Mouse (Mus musculus) brown adipose tissue, adult 24 weeks (tissue): ENCODE measurements around the gene Ctnna2. TPM values are rescaled to one million over a fixed set of nuclear protein-coding genes. Genes with fewer than 3 reads are reported as not detected.
A peak's percentile ranks its signal among the peaks of the same experiment; 100 is the strongest.

Experiments used
- H3K27ac ChIP-seq: fragments of 200-500 bp; replicated peaks from 2 replicates; pipeline ENCODE4 v1.5.1; 2012; ENCODE audit warnings: low read depth, mild to moderate bottlenecking, low read length
- H3K4me1 ChIP-seq: fragments of 200-500 bp; 2 replicates; pipeline ENCODE4 v1.6.1; 2012; ENCODE audit warnings: low read length, mixed read lengths; ENCODE audit not compliant: control insufficient read depth, insufficient read depth, insufficient read length
- H3K4me3 ChIP-seq: fragments of 200-500 bp; 2 replicates; pipeline ENCODE4 v1.5.1; 2012; ENCODE audit warnings: low read depth, mild to moderate bottlenecking, low read length, moderate library complexity; ENCODE audit not compliant: insufficient read depth
- polyA plus RNA-seq: library from polyadenylated mRNA; stranded (reverse); fragments of >200 nt; gene quantifications from 2 replicates; pipeline ENCODE4 v1.2.4, GENCODE M21; 2012; ENCODE audit not compliant: missing spikeins, insufficient read depth, insufficient read length

The Ctnna2 gene
- polyA plus RNA-seq, 1 experiment = not detected

DNA sequence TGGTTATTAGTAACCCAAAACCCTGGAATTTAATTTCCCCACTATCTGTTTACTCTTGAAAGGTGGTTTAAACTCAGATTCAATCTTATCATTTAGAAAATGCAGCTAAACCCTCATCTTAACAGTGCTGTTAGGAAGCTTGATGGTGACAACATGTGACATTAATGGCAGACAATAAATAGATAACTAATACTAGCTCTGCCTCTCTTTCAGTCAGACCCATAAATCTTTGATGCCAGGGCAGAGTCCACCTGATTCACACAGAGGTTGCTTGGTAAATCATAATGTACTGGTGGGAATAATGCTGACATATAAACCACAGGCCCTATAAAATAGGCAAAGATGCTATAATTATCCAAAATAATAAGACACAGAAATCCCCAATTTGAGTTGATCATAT, 398.6 kb downstream of the Ctnna2 start:
- Histone ChIP-seq H3K4me1 (no peaks in the 10 kb centered on the region), H3K27ac (no peak overlapping the region), H3K4me3 (no peak overlapping the region)

DNA sequence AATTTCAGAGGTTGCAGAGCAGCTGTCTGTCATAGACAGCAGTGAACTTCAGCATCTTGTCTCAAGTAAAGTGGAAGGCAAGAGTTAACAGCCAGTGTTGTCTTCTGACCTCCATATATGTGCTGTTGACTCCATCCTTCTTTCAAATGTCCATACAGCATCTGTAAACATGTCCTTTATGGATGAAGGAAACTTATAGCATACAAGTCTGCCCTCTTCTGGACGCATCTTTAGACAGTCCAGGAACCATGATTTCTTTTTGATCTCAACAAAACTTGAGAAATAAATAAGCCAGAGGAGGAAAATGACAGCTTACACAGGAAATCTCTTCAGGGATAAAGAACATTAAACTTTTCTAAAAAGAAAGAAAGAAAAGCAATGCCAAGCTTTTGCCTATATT, 400.9 kb downstream of the Ctnna2 start:
- H3K27ac ChIP-seq = no peak overlapping the region
- H3K4me1 ChIP-seq = no peaks in the 10 kb centered on the region
- no peak overlapping the region for H3K4me3 ChIP-seq

DNA sequence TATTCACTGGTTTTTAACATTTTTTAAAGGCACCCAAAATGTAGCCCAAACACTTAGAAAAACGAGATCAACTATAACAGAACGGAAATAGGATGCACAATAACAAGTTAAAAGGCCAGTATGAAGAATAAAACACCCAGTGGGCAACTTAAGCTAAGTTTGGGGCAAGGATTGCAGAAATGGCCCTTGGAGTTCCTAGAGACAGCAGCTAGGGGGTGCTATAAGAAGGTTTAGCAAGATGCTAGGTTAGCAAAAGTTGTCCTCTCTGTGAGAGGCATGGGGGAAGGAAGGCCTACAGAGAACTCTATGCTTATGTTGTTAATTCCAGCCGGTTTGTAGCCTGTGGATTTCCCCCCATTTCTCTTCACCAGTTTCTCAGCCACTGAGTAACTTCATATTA, 401.9 kb downstream of the Ctnna2 start:
- Histone ChIP-seq H3K27ac (no peak overlapping the region), H3K4me1 (no peaks in the 10 kb centered on the region), H3K4me3 (no peak overlapping the region)

DNA sequence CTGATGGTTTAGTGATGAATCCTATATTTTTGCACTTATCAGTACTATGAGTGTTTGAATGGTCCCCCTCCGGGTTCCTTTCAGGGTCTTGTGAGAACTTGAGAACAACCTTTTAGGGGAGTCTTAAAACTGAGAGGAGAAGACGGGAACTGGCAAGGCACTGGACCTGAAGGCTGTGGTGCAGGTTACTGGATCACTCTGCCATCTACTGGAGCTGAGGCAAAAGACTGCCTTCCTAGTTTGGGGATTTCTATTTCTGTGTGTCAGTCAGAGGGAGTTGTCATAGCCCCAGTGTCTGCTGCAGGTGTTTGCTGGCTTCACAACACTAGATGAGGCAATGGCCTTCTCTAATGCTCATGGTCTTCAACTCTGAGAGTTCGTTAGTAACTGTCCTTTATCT, 406.9 kb downstream of the Ctnna2 start:
- Histone ChIP-seq H3K4me1 (no peaks in the 10 kb centered on the region), H3K4me3 (no peak overlapping the region), H3K27ac (no peak overlapping the region)

DNA sequence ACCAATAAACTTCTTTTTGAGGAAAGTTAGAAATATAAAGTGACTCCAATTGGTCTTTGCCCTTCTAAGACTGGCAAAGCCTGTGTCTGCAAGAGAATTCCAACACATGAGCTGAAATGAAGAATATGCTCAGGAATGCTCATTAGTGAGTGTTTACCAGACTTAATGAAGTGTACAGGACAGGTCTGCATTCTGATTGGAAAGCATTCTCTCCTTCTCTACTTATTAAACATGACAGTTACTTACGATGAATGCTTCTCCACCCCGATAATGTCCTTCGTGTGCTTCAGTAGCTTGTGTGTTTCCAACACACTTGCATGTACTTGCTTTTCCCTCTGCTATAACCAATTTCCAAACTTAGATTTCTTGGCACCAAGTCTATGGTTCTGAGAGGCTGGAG, 409.6 kb downstream of the Ctnna2 start:
- no peak overlapping the region for H3K4me3 ChIP-seq
- no peak overlapping the region for H3K27ac ChIP-seq
- H3K4me1 ChIP-seq = no peaks in the 10 kb centered on the region

DNA sequence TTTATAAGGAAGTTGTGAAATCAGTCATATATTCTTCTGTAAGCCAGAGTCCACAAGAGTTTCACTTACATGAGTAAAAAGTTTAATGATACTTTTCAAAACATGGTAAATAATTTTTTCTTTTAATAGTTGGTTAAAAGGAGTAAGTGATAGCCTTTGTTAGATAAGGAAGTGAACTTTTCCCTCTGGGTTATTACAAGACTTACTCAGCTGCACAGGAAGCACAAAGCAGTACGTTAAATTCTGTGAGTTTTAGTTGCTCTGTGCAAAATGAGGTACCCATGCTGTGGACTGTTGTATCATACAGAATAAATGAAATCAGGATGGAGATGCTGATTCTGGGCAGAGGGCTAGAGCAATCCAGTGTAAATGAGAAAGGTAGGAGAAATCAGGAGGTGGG, 423.3 kb downstream of the Ctnna2 start:
- Histone ChIP-seq H3K4me3 (no peak overlapping the region), H3K27ac (no peak overlapping the region), H3K4me1 (no peaks in the 10 kb centered on the region)

DNA sequence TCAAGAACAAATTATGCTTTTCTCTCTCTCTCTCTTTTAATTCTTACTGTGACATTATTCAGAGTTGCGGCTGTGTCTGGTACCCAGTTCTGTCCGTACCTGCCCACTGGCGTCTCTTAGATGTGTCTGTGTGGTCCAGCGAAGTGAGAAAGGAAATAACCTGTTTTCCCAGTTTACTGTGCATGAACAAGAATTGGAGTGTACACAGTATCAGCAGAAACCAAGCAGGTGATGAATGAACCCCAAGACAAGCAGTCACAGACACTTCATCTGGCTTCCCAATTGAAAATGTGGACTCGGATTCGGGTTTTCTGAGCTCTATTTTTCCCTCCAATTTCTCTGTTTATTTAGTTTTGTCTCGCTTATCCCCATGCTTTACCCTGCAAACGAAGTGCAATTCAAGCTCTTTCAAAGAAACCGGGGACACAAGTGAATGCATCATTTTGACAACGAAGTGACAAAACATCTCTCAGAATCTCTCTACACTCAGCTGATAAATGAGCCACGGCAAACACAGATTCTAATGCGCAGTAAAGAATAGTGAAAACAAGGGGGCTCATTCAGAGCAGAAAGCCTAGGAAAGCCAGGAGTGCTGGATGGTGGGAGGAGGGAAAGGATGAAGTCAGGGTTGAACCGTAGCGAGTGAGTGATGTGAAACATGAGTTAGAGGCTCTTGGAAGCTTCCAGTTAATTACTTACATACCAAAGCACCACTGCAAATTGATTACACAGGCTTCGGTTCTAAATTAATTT, 442.3 kb downstream of the Ctnna2 start:
- H3K4me3 ChIP-seq = no peak overlapping the region
- no peaks in the 10 kb centered on the region for H3K4me1 ChIP-seq
- H3K27ac ChIP-seq = no peak overlapping the region

DNA sequence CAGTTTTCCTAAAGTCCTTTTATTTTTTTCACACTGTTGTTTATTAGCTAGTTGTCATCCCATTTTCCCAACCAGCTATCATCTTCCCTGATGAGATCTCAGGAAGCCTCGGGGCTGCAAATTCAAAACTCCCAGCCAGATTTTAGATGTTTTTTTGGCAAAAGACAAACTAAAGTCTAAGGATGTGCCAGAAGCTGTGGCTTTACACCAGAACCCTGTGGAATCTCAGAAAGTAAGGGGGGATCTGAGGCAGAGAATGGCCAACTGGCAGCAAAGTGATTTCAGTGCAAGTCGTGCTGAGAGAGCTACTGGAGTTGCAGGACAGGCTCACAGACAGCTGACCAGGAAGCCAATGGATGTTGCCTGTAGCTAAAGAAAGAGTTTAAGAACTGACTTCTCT, 451.9 kb downstream of the Ctnna2 start:
- no peaks in the 10 kb centered on the region for H3K4me1 ChIP-seq
- H3K27ac ChIP-seq = no peak overlapping the region
- no peak overlapping the region for H3K4me3 ChIP-seq

DNA sequence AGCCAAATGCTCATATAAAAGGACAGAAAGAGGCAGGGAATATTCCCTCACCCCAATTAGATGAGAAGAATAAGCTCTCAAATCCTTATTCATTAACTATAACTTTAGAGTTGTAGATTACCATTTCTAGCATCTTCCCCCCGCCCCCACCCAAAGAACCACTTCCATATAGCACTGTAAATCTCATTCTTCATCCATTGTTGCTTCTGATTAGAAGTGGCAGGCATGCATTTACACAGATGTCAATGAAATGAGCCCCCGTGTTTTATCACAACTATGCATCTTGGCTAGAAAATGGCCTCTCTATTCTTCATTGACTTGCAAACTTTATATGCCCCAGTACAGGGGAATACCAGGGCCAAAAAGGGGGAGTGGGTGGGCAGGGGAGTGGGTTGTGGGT, 457.7 kb downstream of the Ctnna2 start:
- Histone ChIP-seq H3K27ac (no peak overlapping the region), H3K4me1 (no peaks in the 10 kb centered on the region), H3K4me3 (no peak overlapping the region)

DNA sequence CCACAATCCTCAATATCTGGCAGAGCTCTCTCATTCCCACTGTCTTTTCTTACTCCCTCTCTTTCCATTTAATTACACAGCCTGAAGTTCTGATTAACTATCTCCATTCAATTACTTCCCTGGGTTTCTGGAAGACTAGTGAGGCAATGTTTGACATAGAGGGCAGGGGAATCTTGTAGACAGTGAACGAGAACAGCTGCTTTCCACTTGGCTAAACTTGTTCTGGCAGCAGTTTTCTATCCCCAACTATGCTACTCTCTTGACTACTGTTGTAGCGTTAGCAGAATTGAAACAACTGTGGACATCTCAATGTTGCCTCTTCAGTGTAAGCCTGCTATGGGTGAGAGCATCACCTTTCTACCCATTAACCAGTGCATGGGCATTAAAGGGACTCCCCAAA, 463.0 kb downstream of the Ctnna2 start:
- no peak overlapping the region for H3K27ac ChIP-seq
- no peak overlapping the region for H3K4me3 ChIP-seq
- no peaks in the 10 kb centered on the region for H3K4me1 ChIP-seq

DNA sequence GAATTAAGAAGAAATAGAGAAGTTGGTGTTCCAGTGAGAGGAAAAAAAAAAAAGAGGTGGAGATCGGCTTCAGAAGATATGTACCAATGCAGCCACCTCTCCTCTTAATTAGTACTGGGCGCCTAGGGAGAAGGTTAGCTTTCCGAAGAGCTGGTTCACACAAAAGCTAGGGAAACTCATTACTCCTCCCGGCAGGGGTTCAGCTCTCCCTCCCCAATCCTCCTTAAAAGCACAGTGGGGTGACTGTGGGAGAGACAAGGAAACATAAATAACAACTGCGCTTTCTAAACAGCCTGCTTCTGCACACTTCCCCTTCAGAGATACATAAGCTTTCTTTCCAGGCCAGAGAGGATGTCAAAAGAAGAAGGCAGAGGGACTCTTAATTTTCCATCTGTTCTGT, 467.7 kb downstream of the Ctnna2 start:
- H3K4me3 ChIP-seq = no peak overlapping the region
- no peak overlapping the region for H3K27ac ChIP-seq
- no peaks in the 10 kb centered on the region for H3K4me1 ChIP-seq

DNA sequence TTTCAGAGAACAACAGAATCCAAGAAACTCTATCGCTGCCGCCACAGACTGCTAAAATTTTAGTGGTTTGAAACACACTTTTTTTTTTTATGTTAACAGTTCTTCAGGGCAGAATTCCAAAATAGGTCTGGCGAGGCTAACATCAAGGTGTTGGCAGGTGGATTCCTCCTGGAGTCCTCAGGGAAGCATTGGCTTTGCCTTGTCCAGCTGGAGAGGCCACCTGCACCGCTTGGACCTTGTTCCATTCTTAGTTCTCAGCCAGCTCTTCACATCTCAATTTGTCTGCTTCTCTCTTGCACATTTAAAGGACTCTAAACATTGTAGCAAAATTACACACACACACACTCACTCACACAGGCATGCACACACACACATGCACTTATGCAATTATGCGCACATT, 487.8 kb downstream of the Ctnna2 start:
- no peak overlapping the region for H3K27ac ChIP-seq
- H3K4me3 ChIP-seq = no peak overlapping the region
- no peaks in the 10 kb centered on the region for H3K4me1 ChIP-seq

DNA sequence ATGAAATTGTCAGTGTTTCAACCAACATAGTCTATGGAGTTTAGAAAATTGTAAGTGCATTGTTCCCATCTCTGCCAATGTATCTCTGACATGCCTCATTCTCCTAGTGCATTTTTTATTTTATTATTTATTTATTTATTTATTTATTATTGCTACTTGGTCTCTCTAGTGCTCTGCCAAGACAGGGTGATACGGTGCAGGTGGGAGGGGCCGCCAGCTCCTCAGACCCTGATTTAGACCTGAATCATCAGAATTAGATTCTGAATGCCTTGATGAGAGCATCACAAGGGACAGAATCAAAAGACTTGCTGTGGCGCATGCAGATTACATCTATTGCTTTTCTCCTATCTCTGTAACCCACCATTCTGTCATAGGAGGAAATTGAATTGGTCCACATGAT, 492.8 kb downstream of the Ctnna2 start:
- Histone ChIP-seq H3K4me3 (no peak overlapping the region), H3K4me1 (no peaks in the 10 kb centered on the region), H3K27ac (no peak overlapping the region)

DNA sequence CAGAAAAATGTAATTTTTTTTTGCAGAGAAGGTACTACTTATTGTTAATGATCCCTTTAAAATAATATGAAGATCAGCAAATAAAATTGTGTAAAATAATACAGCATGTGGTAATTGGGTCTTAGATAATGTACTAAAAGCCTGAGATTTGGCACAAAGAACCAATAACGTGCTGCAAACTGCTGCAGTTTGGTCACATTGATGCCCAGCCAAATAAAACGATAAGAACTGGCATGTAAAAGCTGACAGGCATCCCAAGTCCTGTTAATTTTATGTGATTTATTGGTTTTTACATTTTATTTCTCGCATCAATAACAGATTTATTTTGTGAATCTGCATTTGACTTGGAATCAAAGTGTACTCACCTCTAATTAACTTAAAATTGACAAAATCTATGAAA, 497.4 kb downstream of the Ctnna2 start:
- no peaks in the 10 kb centered on the region for H3K4me1 ChIP-seq
- no peak overlapping the region for H3K4me3 ChIP-seq
- no peak overlapping the region for H3K27ac ChIP-seq

DNA sequence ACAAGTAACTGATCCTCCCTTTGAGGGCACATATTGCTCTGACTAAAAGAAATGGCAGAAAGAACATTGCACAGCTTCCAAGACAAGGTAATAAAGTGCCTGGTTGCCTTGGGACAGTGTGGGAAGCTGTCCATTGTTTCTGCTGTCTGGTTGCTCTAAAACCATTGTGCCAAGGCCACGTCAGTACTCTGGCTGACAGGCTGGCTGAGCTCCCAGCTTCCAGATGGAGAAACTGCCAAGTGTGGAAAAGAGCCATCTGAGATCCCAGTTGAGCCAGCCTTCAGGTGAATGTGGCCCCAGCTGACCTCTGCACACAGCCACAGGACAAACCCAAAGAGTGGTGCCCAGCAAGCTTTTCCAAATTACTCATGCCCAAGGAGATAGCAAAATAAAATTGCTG, 504.1 kb downstream of the Ctnna2 start:
- Histone ChIP-seq H3K4me3 (no peak overlapping the region), H3K27ac (0 out of 2 replicates have a peak overlapping the region, but pooled peaks have one; percentile 10), H3K4me1 (no peaks in the 10 kb centered on the region)

DNA sequence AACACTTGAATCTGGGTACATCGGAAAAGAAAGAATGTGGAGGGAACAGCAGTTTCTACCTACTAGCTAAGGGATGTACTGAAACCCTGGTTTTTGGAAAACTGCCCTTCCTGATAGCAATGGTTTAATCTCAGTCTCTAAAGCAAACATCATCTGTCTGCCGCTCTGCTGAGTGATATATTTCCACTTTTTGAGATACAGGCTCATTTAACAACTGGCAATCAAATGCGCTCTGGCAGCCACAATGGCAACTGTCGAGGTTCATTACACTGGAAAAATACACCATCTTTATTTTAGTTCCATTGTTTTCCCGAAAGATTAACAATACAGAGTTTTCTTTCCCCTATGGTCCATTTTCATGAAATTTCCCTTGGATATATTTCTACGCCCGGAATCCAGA, 506.2 kb downstream of the Ctnna2 start:
- Histone ChIP-seq H3K4me1 (no peaks in the 10 kb centered on the region), H3K4me3 (no peak overlapping the region), H3K27ac (no peak overlapping the region)
